20 mouse cellular contexts compared by ENCODE assay signal in genomic region chr7:111055984-111056657, GRCm38 (mm10). TPM values are rescaled to one million over a fixed set of nuclear protein-coding genes. Genes with fewer than 3 reads are reported as not detected.
A peak's percentile ranks its signal among the peaks of the same experiment; 100 is the strongest.
DNase-seq lines count a peak whose midpoint lies in the region; ATAC-seq and TF ChIP-seq lines count a peak whose summit lies in the region.
"Had no signal": no experiment of that assay in that cellular context is flagged by ENCODE, and none has a peak within 500 bp of the region (broad histone marks: within the 10 kb centered on the region; RNA-seq: fewer than 3 reads in every experiment).

No protein-coding gene starts in this region.

- 0 out of 2 replicates have a peak overlapping the region, but pooled peaks have one; percentile 29 for H3K27ac ChIP-seq in forebrain, postnatal 0 days (ENCODE audit: low read depth, low read length)
- H3K27ac ChIP-seq in forebrain, embryonic 12.5 days, result no peak overlapping the region
- peak overlapping the region; percentile 79 for H3K27ac ChIP-seq in heart, embryonic 11.5 days (ENCODE audit: low read depth, low read length)
- H3K27ac ChIP-seq in heart, embryonic 15.5 days, result peak overlapping the region; percentile 79
- H3K27ac ChIP-seq: embryonic facial prominence, embryonic 15.5 days; forebrain, embryonic 10.5 days; forebrain, embryonic 15.5 days; hindbrain, embryonic 12.5 days had no signal

- ATAC-seq in forebrain, postnatal 0 days, result no peak
- ATAC-seq in forebrain, embryonic 12.5 days (ENCODE audit: low FRiP score), result no peak
- ATAC-seq in heart, embryonic 11.5 days (replicated peaks; ENCODE audit: insufficient number of reproducible peaks, low FRiP score, low TSS enrichment), result no peak
- ATAC-seq in heart, embryonic 15.5 days (replicated peaks; ENCODE audit: insufficient number of reproducible peaks, insufficient read depth, low FRiP score, low read depth), result no peak; the same call in 1 of the 2 replicates
- ATAC-seq: forebrain, embryonic 15.5 days; hindbrain, embryonic 16.5 days; inflammation-experienced regulatory T-cells, adult 6 months; intestine, postnatal 0 days had no signal

- DNase-seq in forebrain, postnatal 0 days, result no peak
- DNase-seq in heart, postnatal 36 days, result no peak
- DNase-seq in heart, adult 8-10 months (ENCODE audit: low spot score), result no peak
- no peak for DNase-seq in cerebellum, adult 11 months
- DNase-seq: adrenal gland, adult 8-10 months; adrenal gland, postnatal 36 days; cerebellum, adult 8-10 months; cerebellum, postnatal 14 days; kidney, adult 8-10 months had no signal

- H3K9me3 ChIP-seq in forebrain, postnatal 0 days (ENCODE audit: low read length), result no peaks in the 10 kb centered on the region
- H3K9me3 ChIP-seq in forebrain, embryonic 12.5 days, result no peaks in the 10 kb centered on the region
- H3K9me3 ChIP-seq in heart, embryonic 11.5 days (replicated peaks; ENCODE audit: control insufficient read depth, low read length), result no peaks in the 10 kb centered on the region
- H3K9me3 ChIP-seq in heart, embryonic 15.5 days (replicated peaks), result no peaks in the 10 kb centered on the region
- H3K9me3 ChIP-seq: embryonic facial prominence, embryonic 15.5 days; forebrain, embryonic 10.5 days; forebrain, embryonic 15.5 days; hindbrain, embryonic 12.5 days had no signal

- H3K9ac ChIP-seq in forebrain, postnatal 0 days, result no peak overlapping the region
- H3K9ac ChIP-seq in forebrain, embryonic 12.5 days, result no peak overlapping the region
- no peak overlapping the region for H3K9ac ChIP-seq in heart, embryonic 11.5 days (ENCODE audit: low read depth, low read length)
- no peak overlapping the region for H3K9ac ChIP-seq in heart, embryonic 15.5 days
- H3K9ac ChIP-seq: embryonic facial prominence, embryonic 15.5 days; forebrain, embryonic 15.5 days; hindbrain, embryonic 12.5 days had no signal

- H3K36me3 ChIP-seq in forebrain, postnatal 0 days (ENCODE audit: insufficient read depth), result peaks cover 53% of the 10 kb centered on the region
- peaks cover 60% of the 10 kb centered on the region for H3K36me3 ChIP-seq in forebrain, embryonic 12.5 days (replicated peaks)
- peaks cover 21% of the 10 kb centered on the region; the same call in 1 of the 2 replicates for H3K36me3 ChIP-seq in heart, embryonic 11.5 days (ENCODE audit: control insufficient read depth, insufficient read depth, low read length)
- H3K36me3 ChIP-seq in heart, embryonic 15.5 days, result peaks cover 43% of the 10 kb centered on the region

- no peak overlapping the region for H3K4me3 ChIP-seq in forebrain, postnatal 0 days (ENCODE audit: low read depth, low read length)
- H3K4me3 ChIP-seq in forebrain, embryonic 12.5 days (replicated peaks), result no peak overlapping the region
- H3K4me3 ChIP-seq in heart, embryonic 11.5 days (ENCODE audit: low read depth, low read length), result no peak overlapping the region
- no peak overlapping the region for H3K4me3 ChIP-seq in heart, embryonic 15.5 days
- H3K4me3 ChIP-seq: embryonic facial prominence, embryonic 15.5 days; erythroblast, embryonic 14.5 days; forebrain, embryonic 10.5 days; forebrain, embryonic 15.5 days; hindbrain, embryonic 12.5 days had no signal

- WGBS in forebrain, postnatal 0 days, result 66% methylated on average over 3 of the region's 3 CpGs
- 87% methylated on average over 3 of the region's 3 CpGs for WGBS in forebrain, embryonic 12.5 days
- WGBS in heart, embryonic 11.5 days (ENCODE audit: insufficient replicate concordance), result 54% methylated on average over 3 of the region's 3 CpGs
- 31% methylated on average over 3 of the region's 3 CpGs for WGBS in heart, embryonic 15.5 days

- intact Hi-C loops in heart, postnatal 36 days (cut with DNase I), result loop anchor here (10.0 kb wide), 1 partner anchor 729 kb away; no protein-coding TSS in a partner anchor

- H3K4me1 ChIP-seq in forebrain, postnatal 0 days (ENCODE audit: insufficient read depth), result no peaks in the 10 kb centered on the region
- 0 out of 2 replicates have a peak, but pooled peaks cover 5% of the 10 kb centered on the region for H3K4me1 ChIP-seq in forebrain, embryonic 12.5 days
- H3K4me1 ChIP-seq in heart, embryonic 11.5 days (ENCODE audit: control insufficient read depth, insufficient read depth, low read length), result peaks cover 19% of the 10 kb centered on the region
- peaks cover 25% of the 10 kb centered on the region for H3K4me1 ChIP-seq in heart, embryonic 15.5 days (replicated peaks)
- H3K4me1 ChIP-seq: forebrain, embryonic 15.5 days had no signal

- no peak overlapping the region for H3K4me2 ChIP-seq in forebrain, postnatal 0 days (ENCODE audit: low read depth)
- H3K4me2 ChIP-seq in forebrain, embryonic 12.5 days, result no peak overlapping the region
- H3K4me2 ChIP-seq in heart, embryonic 11.5 days, result no peak overlapping the region
- no peak overlapping the region for H3K4me2 ChIP-seq in heart, embryonic 15.5 days
- H3K4me2 ChIP-seq: embryonic facial prominence, embryonic 15.5 days; forebrain, embryonic 15.5 days; hindbrain, embryonic 12.5 days had no signal

- no peaks in the 10 kb centered on the region for H3K27me3 ChIP-seq in forebrain, postnatal 0 days (ENCODE audit: insufficient read depth, low read length)
- no peaks in the 10 kb centered on the region for H3K27me3 ChIP-seq in forebrain, embryonic 12.5 days
- no peaks in the 10 kb centered on the region for H3K27me3 ChIP-seq in heart, embryonic 11.5 days (ENCODE audit: control insufficient read depth, insufficient read depth, low read length)
- no peaks in the 10 kb centered on the region for H3K27me3 ChIP-seq in heart, embryonic 15.5 days
- H3K27me3 ChIP-seq: embryonic facial prominence, embryonic 15.5 days; forebrain, embryonic 15.5 days; hindbrain, embryonic 12.5 days had no signal

- TF ChIP-seq CTCF in forebrain, postnatal 0 days (IDR thresholded peaks at IDR 0.05; ENCODE audit: low read depth), result no peak

RNA-seq across cellular contexts. Expression of gene Eif4g2, which starts 26.7 kb away (rescaled TPM):
- total RNA-seq in forebrain, postnatal 0 days (2014; rRNA removed), result 576 and 580 TPM in 2 replicates
- 912 and 916 TPM in 2 replicates for polyA plus RNA-seq in forebrain, postnatal 0 days (2015; fragmentation: Nextera tagmentation; extraction: Ambion mirVana)
- 1,554 and 1,700 TPM in 2 replicates for polyA plus RNA-seq in forebrain, embryonic 12.5 days (2016; fragmentation: Nextera tagmentation; extraction: Ambion mirVana)
- 884 and 1,030 TPM in 2 replicates for polyA plus RNA-seq in heart, embryonic 11.5 days (2014; fragmentation: Nextera tagmentation; extraction: Ambion mirVana)
- total RNA-seq in heart, postnatal 36 days (2021), result 1,000 to 10,000 TPM; 1,008 to 1,028 TPM
- polyA plus RNA-seq in heart, embryonic 15.5 days (2015; fragmentation: Nextera tagmentation; extraction: Ambion mirVana), result 528 and 555 TPM in 2 replicates
- 1,000 to 10,000 TPM in 3 of 4 experiments, 100 to 1,000 TPM in 1; 989 to 1,111 (median 1,090) TPM for total RNA-seq in heart, adult 8-10 months (2022)

RNA-seq across cellular contexts. Expression of gene Ctr9, which starts 27.4 kb away (rescaled TPM):
- total RNA-seq in forebrain, postnatal 0 days (2014; rRNA removed), result 60.3 and 61.7 TPM in 2 replicates
- polyA plus RNA-seq in forebrain, postnatal 0 days (2015; fragmentation: Nextera tagmentation; extraction: Ambion mirVana), result 45.1 and 59.8 TPM in 2 replicates
- 93.1 and 95.2 TPM in 2 replicates for polyA plus RNA-seq in forebrain, embryonic 12.5 days (2016; fragmentation: Nextera tagmentation; extraction: Ambion mirVana)
- polyA plus RNA-seq in heart, embryonic 11.5 days (2014; fragmentation: Nextera tagmentation; extraction: Ambion mirVana), result 46.1 and 53.6 TPM in 2 replicates
- total RNA-seq in heart, postnatal 36 days (2021), result 10 to 100 TPM; 17.1 to 18.9 TPM
- 38.9 and 45.1 TPM in 2 replicates for polyA plus RNA-seq in heart, embryonic 15.5 days (2015; fragmentation: Nextera tagmentation; extraction: Ambion mirVana)
- total RNA-seq in heart, adult 8-10 months (2022), result 10 to 100 TPM; 11.3 to 18.2 (median 12.9) TPM
